In genomic region chr13:6631772-6632510, GRCm38 (mm10) we compare ENCODE assay signal across 11 mouse cellular contexts. TPM values are rescaled to one million over a fixed set of nuclear protein-coding genes. Genes with fewer than 3 reads are reported as not detected.
DNase-seq lines count a peak whose midpoint lies in the region; ATAC-seq and TF ChIP-seq lines count a peak whose summit lies in the region.
"Had no signal": no experiment of that assay in that cellular context is flagged by ENCODE, and none has a peak within 500 bp of the region (broad histone marks: within the 10 kb centered on the region; RNA-seq: fewer than 3 reads in every experiment).

No protein-coding gene starts in this region.

- H3K4me3 ChIP-seq in kidney, postnatal 0 days (replicated peaks; ENCODE audit: low read depth, low read length) = no peak overlapping the region
- H3K4me3 ChIP-seq in neural tube, embryonic 12.5 days = no peak overlapping the region
- H3K4me3 ChIP-seq: erythroblast, embryonic 14.5 days; lung, embryonic 15.5 days had no signal

- H3K36me3 ChIP-seq in kidney, postnatal 0 days (ENCODE audit: insufficient read depth, low read length) = no peaks in the 10 kb centered on the region
- H3K36me3 ChIP-seq in neural tube, embryonic 12.5 days = no peaks in the 10 kb centered on the region
- H3K36me3 ChIP-seq: lung, embryonic 15.5 days had no signal

- H3K4me1 ChIP-seq in kidney, postnatal 0 days (replicated peaks; ENCODE audit: insufficient read depth, low read length) = peaks cover 4% of the 10 kb centered on the region; the same call in 1 of the 2 replicates
- peaks cover 7% of the 10 kb centered on the region; the same call in 1 of the 2 replicates for H3K4me1 ChIP-seq in neural tube, embryonic 12.5 days

- no peak overlapping the region for H3K9ac ChIP-seq in kidney, postnatal 0 days (ENCODE audit: low read depth, low read length)
- H3K9ac ChIP-seq in neural tube, embryonic 12.5 days = no peak overlapping the region
- H3K9ac ChIP-seq: lung, embryonic 15.5 days had no signal

- WGBS in kidney, postnatal 0 days = 72% methylated on average over 12 of the region's 12 CpGs
- 74% methylated on average over 12 of the region's 12 CpGs for WGBS in neural tube, embryonic 12.5 days

- H3K4me2 ChIP-seq in kidney, postnatal 0 days (ENCODE audit: low read length) = no peak overlapping the region
- H3K4me2 ChIP-seq in neural tube, embryonic 12.5 days (replicated peaks) = no peak overlapping the region
- H3K4me2 ChIP-seq: lung, embryonic 15.5 days had no signal

- 0 out of 2 replicates have a peak overlapping the region, but pooled peaks have one; percentile 19 for H3K27ac ChIP-seq in kidney, postnatal 0 days
- no peak overlapping the region for H3K27ac ChIP-seq in neural tube, embryonic 12.5 days
- H3K27ac ChIP-seq: lung, embryonic 15.5 days had no signal

- DNase-seq in kidney, postnatal 0 days (ENCODE audit: low spot score) = no peak
- DNase-seq in kidney, postnatal 14 days = no peak
- peak; percentile 17 to 24 for DNase-seq in cerebellum, postnatal 10 days
- DNase-seq in forelimb bud, embryonic 11.5 days (ENCODE audit: low read depth, low spot score) = peak; percentile 31
- DNase-seq in urinary bladder, postnatal 14 days (ENCODE audit: low spot score) = no peak
- DNase-seq: gastrocnemius, postnatal 36 days; right cerebral cortex, postnatal 4 days had no signal

- ATAC-seq in kidney, postnatal 0 days (replicated peaks; ENCODE audit: low FRiP score, low read depth) = no peak; the same call in 1 of the 2 replicates
- peak; percentile 29; the same call in 1 of the 2 replicates for ATAC-seq in neural tube, embryonic 12.5 days (ENCODE audit: low FRiP score, low read depth)
- ATAC-seq in erythroblast, adult 5-6 weeks (replicated peaks; ENCODE audit: low FRiP score, poor library complexity, severe bottlenecking) = no peak

- no peaks in the 10 kb centered on the region for H3K27me3 ChIP-seq in kidney, postnatal 0 days (ENCODE audit: insufficient read depth, low read length)
- no peaks in the 10 kb centered on the region for H3K27me3 ChIP-seq in neural tube, embryonic 12.5 days (replicated peaks)
- H3K27me3 ChIP-seq: lung, embryonic 15.5 days had no signal

- no peak for TF ChIP-seq CTCF in kidney, postnatal 0 days (IDR thresholded peaks at IDR 0.05; ENCODE audit: low read depth)

- H3K9me3 ChIP-seq in kidney, postnatal 0 days (replicated peaks; ENCODE audit: low read length) = no peaks in the 10 kb centered on the region
- no peaks in the 10 kb centered on the region for H3K9me3 ChIP-seq in neural tube, embryonic 12.5 days
- H3K9me3 ChIP-seq: lung, embryonic 15.5 days had no signal

RNA-seq across cellular contexts. Expression of gene Pfkp, which starts 16.6 kb away (rescaled TPM):
- 40.8 and 42.8 TPM in 2 replicates for polyA plus RNA-seq in kidney, postnatal 0 days (2015; fragmentation: Nextera tagmentation; extraction: Ambion mirVana)
- 96.9 and 105 TPM in 2 replicates for polyA plus RNA-seq in neural tube, embryonic 12.5 days (2016; fragmentation: Nextera tagmentation; extraction: Ambion mirVana)
- 6.7 and 25.1 TPM in 2 replicates for total RNA-seq in erythroblast, adult 5-6 weeks (2015; ENCODE audit: low replicate concordance)
- total RNA-seq in erythroblast, adult 5-6 weeks (2017; ENCODE audit: low replicate concordance) = 13.7 and 21.3 TPM in 2 replicates

Comparison
In these comparisons a context has a peak if more than half of its experiments do, and no peak if none do; other contexts are left out.
1. DNase-seq: peak in cerebellum, postnatal 10 days (2 of 2) and forelimb bud, embryonic 11.5 days (single experiment); none in kidney, postnatal 0 days (single experiment), kidney, postnatal 14 days (single experiment) and urinary bladder, postnatal 14 days (single experiment).